Mouse (Mus musculus): Measurements from ENCODE around the gene Khdrbs1.
"Not testable (repeated sequence)": the region's sequence is repeated elsewhere in the genome, so short reads cannot be mapped to it uniquely, and the experiment has no call there.

Khdrbs1 gene

GRCm38 (mm10) chr4:129746591-129746990 lies 4.5 kb upstream of the Khdrbs1 start:
- intact Hi-C loops (cut with DNase I): no loop called here

GRCm38 (mm10) chr4:129746106-129746505 lies 4.0 kb upstream of the Khdrbs1 start:
- intact Hi-C loops (cut with DNase I): no loop called here

GRCm38 (mm10) chr4:129743494-129743893 lies 1.4 kb upstream of the Khdrbs1 start:
- intact Hi-C loops (cut with DNase I): loop anchor here (5.0 kb wide), 1 partner anchor 41 kb away; no protein-coding TSS in a partner anchor

- intact Hi-C loops (cut with DNase I): loop anchor here (5.0 kb wide), 1 partner anchor 41 kb away; no protein-coding TSS in a partner anchor
Measured at GRCm38 (mm10) chr4:129743010-129743390, 897 bp upstream of the Khdrbs1 start.

- intact Hi-C loops (cut with DNase I): loop anchor here (5.0 kb wide), 1 partner anchor 40 kb away; no protein-coding TSS in a partner anchor
Measured at GRCm38 (mm10) chr4:129741974-129742231, 200 bp downstream of the Khdrbs1 start.

GRCm38 (mm10) chr4:129741251-129741973 lies 691 bp downstream of the Khdrbs1 start:
- intact Hi-C loops (cut with DNase I): loop anchor here (5.0 kb wide), 1 partner anchor 39 kb away; no protein-coding TSS in a partner anchor

GRCm38 (mm10) chr4:129739111-129739645 lies 2.9 kb downstream of the Khdrbs1 start:
- intact Hi-C loops (cut with DNase I): no loop called here

- intact Hi-C loops (cut with DNase I): no loop called here
Measured at GRCm38 (mm10) chr4:129736173-129736572, 5.9 kb downstream of the Khdrbs1 start.

GRCm38 (mm10) chr4:129735485-129735884 lies 6.6 kb downstream of the Khdrbs1 start:
- intact Hi-C loops (cut with DNase I): not testable (repeated sequence)

GRCm38 (mm10) chr4:129731423-129731822 lies 10.7 kb downstream of the Khdrbs1 start:
- intact Hi-C loops (cut with DNase I): no loop called here

- intact Hi-C loops (cut with DNase I): no loop called here
Measured at GRCm38 (mm10) chr4:129716310-129716709, 25.8 kb downstream of the Khdrbs1 start.

GRCm38 (mm10) chr4:129709486-129710129 lies 32.5 kb downstream of the Khdrbs1 start:
- intact Hi-C loops (cut with DNase I): loop anchor here (10.0 kb wide), 1 partner anchor 375 kb away; no protein-coding TSS in a partner anchor

- intact Hi-C loops (cut with DNase I): loop anchor here (10.0 kb wide), 1 partner anchor 378 kb away; no protein-coding TSS in a partner anchor
Measured at GRCm38 (mm10) chr4:129706750-129707149, 35.4 kb downstream of the Khdrbs1 start.

- intact Hi-C loops (cut with DNase I): loop anchor here (5.0 to 10.0 kb wide), 3 partner anchors 40 to 382 kb away; partner anchors contain the start of gene Khdrbs1
Measured at GRCm38 (mm10) chr4:129702454-129702853, 39.6 kb downstream of the Khdrbs1 start.

- intact Hi-C loops (cut with DNase I): loop anchor here (5.0 to 10.0 kb wide), 3 partner anchors 41 to 383 kb away; partner anchors contain the start of gene Khdrbs1
Measured at GRCm38 (mm10) chr4:129701503-129702377, 40.4 kb downstream of the Khdrbs1 start.

- intact Hi-C loops (cut with DNase I): loop anchor here (5.0 to 10.0 kb wide), 3 partner anchors 42 to 384 kb away; partner anchors contain the start of gene Khdrbs1
Measured at GRCm38 (mm10) chr4:129700661-129701060, 41.4 kb downstream of the Khdrbs1 start.

GRCm38 (mm10) chr4:129700216-129700615 lies 41.9 kb downstream of the Khdrbs1 start:
- intact Hi-C loops (cut with DNase I): loop anchor here (5.0 to 10.0 kb wide), 3 partner anchors 42 to 385 kb away; partner anchors contain the start of gene Khdrbs1

- intact Hi-C loops (cut with DNase I): no loop called here
Measured at GRCm38 (mm10) chr4:129697191-129697590, 44.9 kb downstream of the Khdrbs1 start.

GRCm38 (mm10) chr4:129696158-129696985 lies 45.7 kb downstream of the Khdrbs1 start, which contains the start of gene Tmem39b:
Tmem39b (minus strand) TSS chr4:129696838.
- intact Hi-C loops (cut with DNase I): no loop called here

GRCm38 (mm10) chr4:129695815-129696157 lies 46.3 kb downstream of the Khdrbs1 start:
- intact Hi-C loops (cut with DNase I): no loop called here

Data from adrenal gland (tissue).